Mouse (Mus musculus) bone marrow macrophage, adult 2 months (primary cell): ENCODE measurements around the gene Sh3d21.

Experiments used
- CTCF ChIP-seq: IDR thresholded peaks from 2 replicates; pipeline ENCODE4 v1.5.1; 2012; ENCODE audit warnings: low read depth, mild to moderate bottlenecking, low read length, moderate library complexity
- POLR2A ChIP-seq: IDR thresholded peaks from 2 replicates; pipeline ENCODE4 v1.6.1; 2012; ENCODE audit warnings: mild to moderate bottlenecking, low read depth, low read length, borderline replicate concordance

- TF ChIP-seq POLR2A (no peak), CTCF (no peak)
Observed at GRCm38 (mm10) chr4:126145396-126145795, 17.9 kb downstream of the Sh3d21 start.
